Mouse (Mus musculus): Measurements from ENCODE around the gene Wnt5b.

DNA sequence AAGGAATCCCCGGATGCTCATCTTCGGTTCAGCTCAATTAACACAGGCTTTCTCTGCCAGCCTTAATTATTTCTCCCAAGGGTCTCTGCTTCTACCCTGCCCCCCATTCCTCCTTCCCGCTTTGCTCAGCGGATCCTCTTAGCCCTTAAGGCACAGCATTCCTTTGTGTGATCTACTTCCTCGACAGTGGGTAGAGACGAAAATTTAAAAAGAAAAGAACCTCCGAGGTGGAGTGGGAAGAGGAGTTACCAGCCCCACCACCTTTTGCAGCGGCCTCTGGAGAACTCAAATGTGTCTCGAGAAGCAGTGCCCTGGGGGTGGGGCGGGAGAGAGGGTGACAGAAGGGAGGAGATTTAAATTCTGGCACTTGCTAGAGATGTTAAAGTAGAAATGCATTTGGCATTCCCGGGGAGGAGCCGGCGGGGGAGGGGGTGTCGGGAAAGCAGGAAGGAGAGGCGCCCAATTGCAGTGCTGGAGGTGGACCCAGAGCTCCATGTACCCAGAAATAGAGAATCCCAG is 92.1 kb downstream of the Wnt5b start:
- TF ChIP-seq CTCF (IDR thresholded peaks at IDR 0.05; ENCODE audit: low read depth) (no peak), EP300 (IDR thresholded peaks at IDR 0.05; ENCODE audit: low read depth) (no peak)

Data from liver, embryonic 14.5 days (tissue).